Mouse (Mus musculus): ENCODE results near the gene Ntsr1.

DNA sequence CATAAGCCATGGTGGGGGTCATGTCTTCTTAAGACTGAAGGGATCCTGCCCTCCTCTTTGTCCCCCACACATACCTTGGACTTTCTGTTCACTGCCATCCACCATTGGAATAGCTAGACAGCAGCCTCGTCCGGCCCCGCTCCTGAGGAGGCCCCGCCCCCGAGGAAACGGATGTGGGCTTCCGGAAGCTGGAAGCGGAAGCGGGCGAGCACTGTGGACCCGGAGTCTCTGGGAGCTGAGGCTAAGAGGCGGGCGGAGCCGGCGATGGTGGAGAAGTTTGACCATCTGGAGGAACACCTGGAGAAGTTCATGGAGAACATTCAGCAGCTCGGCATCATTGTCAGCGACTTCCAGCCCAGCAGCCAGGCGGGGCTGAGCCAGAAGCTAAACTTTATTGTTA, 45.3 kb downstream of the Ntsr1 start:
- TF ChIP-seq ZC3H11A (IDR thresholded peaks at IDR 0.05; ENCODE audit: borderline replicate concordance, low read depth, low read length) (no peak), HCFC1 (IDR thresholded peaks at IDR 0.05; ENCODE audit: borderline replicate concordance, insufficient read depth, low read length) (no peak), CHD2 (IDR thresholded peaks at IDR 0.05; ENCODE audit: low read depth, low read length) (no peak), MAFK (IDR thresholded peaks at IDR 0.05; ENCODE audit: insufficient read depth, low read depth, low read length) (no peak)

Data from ES-E14 (cell line).